Mouse (Mus musculus): ENCODE results near the gene Zfp72.
A peak's percentile ranks its signal among the peaks of the same experiment; 100 is the strongest.

Zfp72 gene

GRCm38 (mm10) chr13:74390371-74390990 lies at the start of gene Zfp72:
Gene Zfp72, minus strand, starts transcription at chr13:74390836.
- peak; percentile 85 for DNase-seq (ENCODE audit: low read depth, low spot score)

- peak; percentile 63 for DNase-seq (ENCODE audit: low read depth, low spot score)
Observed at GRCm38 (mm10) chr13:74439895-74440294, 49.3 kb upstream of the Zfp72 start.

DNA sequence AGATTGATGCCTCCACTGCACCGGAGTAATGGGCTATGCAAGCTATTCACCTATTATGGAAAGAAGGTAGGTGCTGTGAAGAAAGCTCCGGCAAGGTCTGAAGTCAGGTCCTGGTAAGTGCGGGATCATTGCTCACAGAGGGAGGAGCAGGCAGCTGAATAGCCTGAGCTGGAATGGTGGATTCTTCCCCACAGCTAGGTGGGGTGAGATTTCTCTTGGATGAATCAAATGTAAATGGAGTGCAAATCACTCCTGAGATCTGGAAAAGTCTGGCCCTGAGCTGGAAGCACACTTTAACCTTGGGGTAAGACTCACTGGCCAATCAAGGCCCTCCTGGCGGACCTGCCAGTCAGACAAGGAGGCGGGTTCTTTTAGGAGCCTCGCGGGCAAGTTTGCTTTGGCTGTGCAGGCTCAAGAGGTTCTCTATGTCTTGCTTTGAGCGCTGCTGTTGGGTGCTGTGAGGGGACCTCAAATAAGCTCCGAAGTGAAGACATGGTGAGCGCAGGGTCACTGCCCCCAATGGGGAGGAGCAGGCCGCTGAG lies 8.7 kb upstream of the Zfp72 start, which contains the start of gene Ftl1-ps1:
TSS of gene Ftl1-ps1 (plus strand) at position 397 of the 542 bp plus-strand sequence.
- peak; percentile 100 for DNase-seq (ENCODE audit: low read depth, low spot score)

GRCm38 (mm10) chr13:74391156-74391555 lies 520 bp upstream of the Zfp72 start:
- DNase-seq (ENCODE audit: low read depth, low spot score), result no peak

GRCm38 (mm10) chr13:74389730-74390129 lies 906 bp downstream of the Zfp72 start:
- no peak for DNase-seq (ENCODE audit: low read depth, low spot score)

DNA sequence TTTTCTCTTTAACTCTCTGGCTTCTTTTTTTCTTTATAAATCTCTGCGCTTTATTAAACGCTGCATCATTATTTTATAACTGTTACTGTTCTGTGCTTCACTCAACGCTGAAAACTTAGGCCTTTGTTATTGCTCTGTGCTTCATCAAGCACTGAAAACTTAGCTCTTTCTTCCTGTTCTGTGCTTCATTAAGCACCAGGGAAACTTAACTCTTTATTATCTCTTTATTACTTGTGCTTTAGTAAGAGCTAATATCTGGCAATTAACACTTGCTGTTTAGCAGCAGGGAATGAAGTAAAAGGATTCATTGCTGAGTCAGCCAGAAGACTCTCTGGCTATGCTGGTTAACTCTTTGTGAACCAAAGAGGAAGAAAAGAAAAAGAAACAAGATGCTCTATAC lies 8.3 kb downstream of the Zfp72 start:
- DNase-seq (ENCODE audit: low read depth, low spot score), result no peak

DNA sequence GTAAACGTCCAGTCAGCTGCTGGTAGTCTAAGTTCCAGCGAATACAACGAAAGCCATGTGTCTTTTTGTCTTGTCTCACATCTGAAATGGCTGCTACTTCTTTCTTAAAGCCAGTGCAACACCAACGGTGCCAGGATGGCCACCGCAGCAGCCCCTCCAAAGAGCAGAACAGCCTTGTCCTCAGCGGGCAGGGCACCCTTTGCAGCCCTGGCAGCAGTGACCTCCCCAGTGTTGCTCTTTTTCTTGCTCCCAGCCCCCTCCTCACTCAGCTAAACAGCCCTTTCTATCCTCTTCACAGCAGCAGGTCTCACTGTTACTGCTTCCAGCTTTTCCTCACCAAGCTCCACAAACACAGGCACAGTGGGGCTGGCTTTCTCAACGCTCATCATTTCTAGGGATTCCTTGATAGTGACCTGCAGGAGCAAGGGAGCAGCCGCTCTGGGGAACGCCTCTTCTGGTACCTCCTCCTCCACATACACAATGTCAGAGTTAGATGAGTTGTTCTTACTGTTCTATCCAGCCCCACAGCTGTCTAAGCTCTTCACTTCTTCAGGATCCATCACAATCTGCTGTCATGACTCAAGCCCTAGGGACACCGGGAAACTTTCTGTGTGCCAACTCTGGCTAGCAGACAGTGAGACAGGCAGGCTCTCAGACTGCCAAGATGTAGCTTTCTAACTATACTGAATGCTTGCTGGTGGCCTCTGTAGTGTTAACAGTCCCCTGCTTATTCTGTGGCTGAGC lies 8.9 kb downstream of the Zfp72 start:
- DNase-seq (ENCODE audit: low read depth, low spot score), result no peak

DNA sequence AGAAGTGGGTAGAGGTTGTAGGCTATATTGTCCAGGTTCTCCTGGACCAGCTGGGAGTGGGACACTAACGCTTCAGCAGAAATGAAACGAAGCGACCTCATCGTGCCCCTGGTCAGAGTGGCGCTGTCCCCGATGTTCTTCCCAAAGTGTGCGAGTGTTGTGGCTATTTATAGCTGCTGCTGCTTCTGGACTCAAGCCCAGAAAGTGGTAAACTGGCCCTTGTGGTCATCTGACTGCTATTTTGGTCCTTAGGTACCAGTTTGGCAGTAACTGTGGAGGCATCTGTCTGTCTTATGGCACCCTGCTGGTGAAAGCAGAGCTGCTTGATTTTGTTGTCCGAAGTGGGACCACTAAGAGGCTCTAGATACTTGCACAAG lies 26.8 kb downstream of the Zfp72 start, which contains the start of gene Lrrc14b:
TSS of gene Lrrc14b (minus strand) at position 147 of the 377 bp plus-strand sequence.
- DNase-seq (ENCODE audit: low read depth, low spot score), result no peak

- no peak for DNase-seq (ENCODE audit: low read depth, low spot score)
Observed at GRCm38 (mm10) chr13:74363176-74363858, 27.3 kb downstream of the Zfp72 start.

DNA sequence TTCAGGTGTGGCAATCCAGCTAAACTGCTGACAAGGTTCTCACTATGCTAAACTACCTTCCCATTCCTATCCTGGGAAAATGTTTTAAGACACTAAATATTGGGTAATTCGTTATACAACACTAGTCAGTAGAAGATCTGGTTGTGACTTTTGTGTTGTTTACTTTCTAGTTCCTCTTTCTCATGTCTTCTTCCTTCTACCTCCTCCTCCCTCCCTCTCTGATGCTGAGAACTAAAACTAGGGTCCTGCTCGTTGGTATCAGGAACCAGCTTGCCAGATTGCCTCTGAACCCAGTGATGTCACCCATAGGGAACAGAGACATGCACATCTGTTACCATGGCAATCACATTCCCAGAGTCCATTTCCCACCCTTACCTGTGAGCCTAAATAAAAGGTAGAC lies 28.4 kb downstream of the Zfp72 start:
- no peak for DNase-seq (ENCODE audit: low read depth, low spot score)

GRCm38 (mm10) chr13:74356491-74356890 lies 34.1 kb downstream of the Zfp72 start:
- DNase-seq (ENCODE audit: low read depth, low spot score), result peak; percentile 13

DNA sequence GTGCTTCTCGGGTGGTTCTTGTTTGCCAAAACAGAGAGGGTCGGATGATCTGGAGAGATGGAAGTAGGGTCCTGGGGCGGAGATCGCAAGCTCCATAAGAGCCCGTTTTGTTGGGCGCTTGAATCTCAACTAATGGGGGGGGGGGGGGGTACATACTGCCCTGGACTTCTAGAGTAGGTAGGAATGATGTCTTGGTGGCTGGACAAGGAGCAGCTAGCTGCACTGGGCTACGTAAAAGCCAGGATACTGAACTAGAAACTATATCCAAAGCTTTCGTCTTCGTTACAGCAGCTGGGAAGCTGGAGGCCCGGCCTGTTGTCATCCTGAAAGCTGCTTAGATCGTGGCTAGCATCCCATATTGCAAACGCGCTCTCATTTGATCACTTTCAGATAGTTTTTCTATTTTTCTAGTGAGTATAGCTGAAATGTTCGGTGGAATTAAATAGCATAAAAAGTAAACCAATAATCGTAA lies 40.2 kb downstream of the Zfp72 start:
- no peak for DNase-seq (ENCODE audit: low read depth, low spot score)

DNA sequence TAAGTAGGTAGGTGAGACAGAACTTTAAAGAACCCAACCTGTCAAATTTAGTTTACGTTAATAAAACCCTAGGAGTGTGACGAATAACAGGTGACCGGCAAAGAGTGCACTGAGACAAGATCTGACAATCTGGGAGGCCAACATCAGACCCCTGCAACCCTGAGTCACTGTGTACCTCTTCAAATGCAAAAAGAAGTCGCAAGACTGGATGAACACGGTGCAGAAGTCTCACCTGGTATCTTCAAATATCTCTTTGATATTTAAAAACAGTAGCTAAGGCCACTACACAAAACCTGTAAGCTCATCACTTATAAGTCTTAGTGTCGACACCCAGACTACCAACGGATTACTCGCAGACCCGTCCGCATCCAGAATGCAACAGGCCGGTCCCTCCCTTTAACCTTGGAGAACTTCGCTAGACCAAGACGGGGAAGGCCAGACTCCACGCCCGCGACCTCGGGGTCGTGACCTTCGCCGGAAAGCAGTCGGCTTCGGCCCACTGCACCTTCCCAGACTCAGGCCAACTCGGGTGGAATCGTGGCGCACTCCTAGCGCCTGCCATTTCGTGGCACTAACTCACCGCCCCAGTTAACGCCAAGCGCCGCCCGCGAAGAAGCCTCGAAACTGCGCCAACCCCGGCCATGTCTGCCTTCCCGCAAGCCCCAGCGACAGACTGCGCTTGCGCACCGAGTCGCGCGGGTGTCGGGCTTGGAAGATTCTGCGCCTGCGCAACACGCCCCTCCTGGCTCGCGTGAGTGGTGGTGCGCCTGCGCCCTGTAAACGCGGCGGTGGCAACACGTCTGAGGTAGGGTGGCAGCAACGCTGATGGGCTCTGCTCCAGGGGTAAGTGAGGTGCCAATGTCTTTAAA lies 40.8 kb downstream of the Zfp72 start, which contains the start of the genes Sdha and Ccdc127:
TSS of gene Sdha (minus strand) at position 715 of the 869 bp plus-strand sequence.
TSS of gene Ccdc127 (plus strand) at position 744 of the 869 bp plus-strand sequence.
- DNase-seq (ENCODE audit: low read depth, low spot score), result peak; percentile 97

GRCm38 (mm10) chr13:74341036-74341435 lies 49.6 kb downstream of the Zfp72 start:
- DNase-seq (ENCODE audit: low read depth, low spot score), result peak; percentile 84

DNA sequence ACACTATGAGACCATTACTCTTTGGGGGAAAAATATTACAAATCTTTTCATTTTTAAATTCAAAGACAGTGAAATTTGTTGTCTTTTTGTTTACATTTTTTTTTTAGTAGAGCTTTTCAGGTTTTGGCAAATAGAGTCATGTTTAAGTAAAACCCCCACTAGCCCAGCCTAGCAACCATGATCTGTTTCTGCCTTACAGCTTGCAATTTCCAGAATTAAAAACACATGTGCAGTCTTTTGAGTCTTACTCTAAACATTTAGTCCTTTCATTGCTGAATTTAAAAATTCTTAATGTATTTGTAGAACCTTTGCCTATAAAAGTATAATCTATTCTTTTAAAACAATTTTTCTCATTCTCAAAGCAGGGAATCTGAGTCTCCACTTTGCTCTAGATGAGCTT lies 61.3 kb downstream of the Zfp72 start:
- DNase-seq (ENCODE audit: low read depth, low spot score), result no peak
